Mouse (Mus musculus): ENCODE data around the gene Ugt1a10.

GRCm38 (mm10) chr1:88222216-88222615 is 167.0 kb downstream of the Ugt1a10 start:
- TF ChIP-seq CTCF (conservative IDR thresholded peaks at IDR 0.05; ENCODE audit: insufficient read depth, insufficient read length, low read depth, low read length): no peak
- TF ChIP-seq POLR2A (IDR thresholded peaks at IDR 0.05; ENCODE audit: low read depth, low read length): no peak

Data from kidney, adult 2 months (tissue).